ENCODE assay signal across 19 mouse cellular contexts in genomic region chr3:157688419-157689162, GRCm38 (mm10).
A peak's percentile ranks its signal among the peaks of the same experiment; 100 is the strongest.
DNase-seq lines count a peak whose midpoint lies in the region; ATAC-seq lines count a peak whose summit lies in the region.
"Had no signal": no experiment of that assay in that cellular context is flagged by ENCODE, and none has a peak within 500 bp of the region (broad histone marks: within the 10 kb centered on the region; RNA-seq: fewer than 3 reads in every experiment).

No protein-coding gene starts in this region.

- no peaks in the 10 kb centered on the region for H3K9me3 ChIP-seq in kidney, embryonic 14.5 days (ENCODE audit: control insufficient read depth, low read length)
- H3K9me3 ChIP-seq in megakaryocyte, embryonic 14.5 days, result no peaks in the 10 kb centered on the region
- H3K9me3 ChIP-seq in liver, embryonic 13.5 days (replicated peaks), result no peaks in the 10 kb centered on the region
- H3K9me3 ChIP-seq: embryonic facial prominence, embryonic 13.5 days; forebrain, embryonic 12.5 days; heart, embryonic 10.5 days; hindbrain, embryonic 15.5 days had no signal

- WGBS in kidney, embryonic 14.5 days, result 49% methylated on average over 6 of the region's 6 CpGs
- 19% methylated on average over 6 of the region's 6 CpGs for WGBS in liver, embryonic 13.5 days (ENCODE audit: insufficient replicate concordance)

- no peak for DNase-seq in kidney, postnatal 25 days
- no peak for DNase-seq in liver, embryonic 13.5 days
- no peak for DNase-seq in cerebellum, adult 8-10 months
- DNase-seq: adrenal gland, postnatal 10 days; cerebellum, adult 11 months; cerebellum, adult 9-10 months; cerebellum, postnatal 25 days; gastrocnemius, postnatal 10 days; heart, adult 18-20 months; heart, postnatal 10 days had no signal

- H3K27me3 ChIP-seq in kidney, embryonic 14.5 days (ENCODE audit: control insufficient read depth, insufficient read depth, low read length), result no peaks in the 10 kb centered on the region
- no peaks in the 10 kb centered on the region for H3K27me3 ChIP-seq in megakaryocyte, embryonic 14.5 days (replicated peaks)
- H3K27me3 ChIP-seq in liver, embryonic 13.5 days, result no peaks in the 10 kb centered on the region
- H3K27me3 ChIP-seq: embryonic facial prominence, embryonic 13.5 days; forebrain, embryonic 12.5 days; hindbrain, embryonic 15.5 days had no signal

- no peak overlapping the region for H3K4me3 ChIP-seq in kidney, embryonic 14.5 days (ENCODE audit: low read length)
- peak overlapping the region; percentile 10 for H3K4me3 ChIP-seq in megakaryocyte, embryonic 14.5 days (replicated peaks)
- no peak overlapping the region for H3K4me3 ChIP-seq in liver, embryonic 13.5 days (replicated peaks)
- H3K4me3 ChIP-seq: embryonic facial prominence, embryonic 13.5 days; forebrain, embryonic 12.5 days; heart, embryonic 10.5 days; hindbrain, embryonic 15.5 days had no signal

- H3K4me1 ChIP-seq in kidney, embryonic 14.5 days (ENCODE audit: control insufficient read depth, insufficient read depth, low read length), result no peaks in the 10 kb centered on the region
- peaks cover 55% of the 10 kb centered on the region for H3K4me1 ChIP-seq in megakaryocyte, embryonic 14.5 days
- H3K4me1 ChIP-seq in liver, embryonic 13.5 days (replicated peaks), result no peaks in the 10 kb centered on the region
- H3K4me1 ChIP-seq: embryonic facial prominence, embryonic 13.5 days; forebrain, embryonic 12.5 days; heart, embryonic 10.5 days; hindbrain, embryonic 15.5 days had no signal

- H3K9ac ChIP-seq in kidney, embryonic 14.5 days (ENCODE audit: low read depth, low read length), result no peak overlapping the region
- no peak overlapping the region for H3K9ac ChIP-seq in liver, embryonic 13.5 days
- H3K9ac ChIP-seq: embryonic facial prominence, embryonic 13.5 days; forebrain, embryonic 12.5 days; hindbrain, embryonic 15.5 days had no signal

- ATAC-seq in kidney, embryonic 14.5 days (ENCODE audit: low FRiP score, low TSS enrichment), result peak; percentile 76; the same call in 1 of the 2 replicates
- no peak for ATAC-seq in megakaryocyte, adult 5-6 weeks (ENCODE audit: poor library complexity, severe bottlenecking)
- peak; percentile 64 for ATAC-seq in liver, embryonic 13.5 days (ENCODE audit: low read depth)
- ATAC-seq in megakaryocyte-erythroid progenitor cell, adult 5-6 weeks (replicated peaks; ENCODE audit: low FRiP score, low TSS enrichment, poor library complexity, severe bottlenecking), result no peak
- ATAC-seq: forebrain, embryonic 16.5 days had no signal

- no peak overlapping the region for H3K4me2 ChIP-seq in kidney, embryonic 14.5 days (replicated peaks; ENCODE audit: low read depth, low read length)
- H3K4me2 ChIP-seq in liver, embryonic 13.5 days, result no peak overlapping the region
- H3K4me2 ChIP-seq: embryonic facial prominence, embryonic 13.5 days; forebrain, embryonic 12.5 days; hindbrain, embryonic 15.5 days had no signal

- no peaks in the 10 kb centered on the region for H3K36me3 ChIP-seq in kidney, embryonic 14.5 days (ENCODE audit: control insufficient read depth, insufficient read depth, low read length)
- H3K36me3 ChIP-seq in megakaryocyte, embryonic 14.5 days (replicated peaks; ENCODE audit: low read length), result no peaks in the 10 kb centered on the region
- no peaks in the 10 kb centered on the region for H3K36me3 ChIP-seq in liver, embryonic 13.5 days
- H3K36me3 ChIP-seq: embryonic facial prominence, embryonic 13.5 days; forebrain, embryonic 12.5 days; heart, embryonic 10.5 days; hindbrain, embryonic 15.5 days had no signal

- no peak overlapping the region for H3K27ac ChIP-seq in kidney, embryonic 14.5 days (ENCODE audit: low read depth, low read length)
- no peak overlapping the region for H3K27ac ChIP-seq in liver, embryonic 13.5 days
- H3K27ac ChIP-seq: embryonic facial prominence, embryonic 13.5 days; forebrain, embryonic 12.5 days; heart, embryonic 10.5 days; hindbrain, embryonic 15.5 days had no signal

Comparison
In these comparisons a context has a peak if more than half of its experiments do, and no peak if none do; other contexts are left out.
1. ATAC-seq: peak in kidney, embryonic 14.5 days (single experiment) and liver, embryonic 13.5 days (single experiment); none in megakaryocyte, adult 5-6 weeks (single experiment) and megakaryocyte-erythroid progenitor cell, adult 5-6 weeks (single experiment).